Mouse (Mus musculus): ENCODE data around the gene D730048I06Rik. TPM values are rescaled to one million over a fixed set of nuclear protein-coding genes. Genes with fewer than 3 reads are reported as not detected.
"Not testable (repeated sequence)": the region's sequence is repeated elsewhere in the genome, so short reads cannot be mapped to it uniquely, and the experiment has no call there.

D730048I06Rik gene
- not detected for total RNA-seq (2021)
- long read RNA-seq, experiment 1, result 0 reads
- long read RNA-seq, experiment 2, result 0 reads

DNA sequence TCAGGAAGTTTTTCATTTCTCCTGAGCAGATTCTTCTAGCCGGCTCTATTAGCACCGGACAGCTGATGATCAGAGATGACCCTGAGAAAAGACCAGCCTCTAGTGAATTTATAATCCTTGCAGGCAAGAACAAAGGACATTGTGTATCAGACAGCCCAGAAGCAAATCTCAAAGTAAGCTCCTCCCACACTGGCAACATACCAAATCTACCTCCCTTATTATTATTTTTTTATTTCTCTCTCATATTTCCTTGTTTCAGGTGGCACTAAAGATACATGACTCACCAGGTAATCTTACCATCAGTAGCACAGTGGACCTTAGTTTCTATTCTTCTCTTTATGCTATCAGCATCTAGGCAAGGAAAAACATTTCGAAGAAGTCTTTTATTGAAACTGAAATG, at the start of gene D730048I06Rik, which contains the start of gene Gm27235:
TSS of gene D730048I06Rik (minus strand) at position 112 of the 400 bp plus-strand sequence.
TSS of gene Gm27235 (minus strand) at position 101 of the 400 bp plus-strand sequence.
- no peak for DNase-seq (ENCODE audit: low spot score in 2 of 2)
- intact Hi-C loops (cut with DNase I), result no loop called here

DNA sequence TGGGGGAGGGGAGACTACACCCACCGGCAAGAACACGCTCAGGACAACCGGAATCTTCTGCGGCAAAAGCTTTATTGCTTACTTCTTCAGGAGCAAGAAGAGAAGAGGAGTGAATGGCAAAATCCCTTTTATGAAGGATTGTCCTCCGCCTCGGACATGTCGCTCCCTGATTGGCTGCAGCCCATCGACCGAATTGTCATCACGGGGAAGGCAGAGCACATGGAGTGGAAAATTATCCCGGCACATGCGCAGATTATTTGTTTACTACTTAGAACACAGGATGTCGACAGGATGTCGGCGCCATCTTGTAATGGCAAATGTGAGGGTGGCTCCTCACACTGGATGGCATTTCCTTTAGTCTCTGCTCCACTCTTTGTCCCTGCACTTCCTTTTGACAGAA, 28.0 kb upstream of the D730048I06Rik start:
- intact Hi-C loops (cut with DNase I); DNase-seq (ENCODE audit: low spot score in 2 of 2): not testable (repeated sequence)

DNA sequence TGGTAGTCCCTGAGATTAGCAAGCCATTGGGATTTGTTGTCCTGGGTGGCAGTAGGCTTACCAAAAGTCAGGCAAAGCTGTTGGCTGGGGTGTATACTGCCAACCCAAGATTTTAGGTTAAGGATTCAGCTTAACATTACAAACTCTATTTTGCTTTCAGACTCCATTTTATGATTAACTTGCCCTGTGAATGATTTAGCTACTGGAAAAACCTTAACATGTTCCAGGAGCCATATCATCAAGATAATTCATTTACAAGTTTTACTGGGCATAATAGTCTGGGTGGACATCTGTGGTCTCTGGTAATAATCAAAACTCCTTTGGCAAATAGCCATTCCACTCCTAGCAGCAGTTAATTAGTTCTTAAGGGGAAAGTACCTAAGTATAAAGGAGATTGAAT, 8.2 kb upstream of the D730048I06Rik start:
- intact Hi-C loops (cut with DNase I), result no loop called here
- no peak for DNase-seq (ENCODE audit: low spot score in 2 of 2)

DNA sequence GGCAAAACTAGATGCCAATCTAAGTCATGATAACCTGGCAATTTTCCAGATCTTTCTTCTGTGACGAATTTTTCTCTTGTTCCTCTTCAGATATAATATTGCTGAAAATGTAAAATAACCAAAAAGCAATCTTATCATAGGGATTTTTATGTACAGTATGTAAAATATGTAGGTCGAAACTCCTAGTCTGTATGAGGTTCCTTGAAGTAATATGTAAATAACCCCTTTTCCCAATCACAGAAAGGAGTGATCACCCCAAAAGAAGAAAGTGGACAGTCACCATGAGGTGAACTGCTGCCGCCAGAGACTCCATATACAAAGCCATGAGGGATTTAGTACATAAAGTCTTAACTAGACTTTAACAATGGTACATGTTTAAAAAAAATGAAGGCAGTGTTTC, 11.9 kb downstream of the D730048I06Rik start, which contains the start of gene Gm17727:
TSS of gene Gm17727 (minus strand) at position 101 of the 400 bp plus-strand sequence.
- no peak for DNase-seq (ENCODE audit: low spot score in 2 of 2)
- intact Hi-C loops (cut with DNase I), result no loop called here

DNA sequence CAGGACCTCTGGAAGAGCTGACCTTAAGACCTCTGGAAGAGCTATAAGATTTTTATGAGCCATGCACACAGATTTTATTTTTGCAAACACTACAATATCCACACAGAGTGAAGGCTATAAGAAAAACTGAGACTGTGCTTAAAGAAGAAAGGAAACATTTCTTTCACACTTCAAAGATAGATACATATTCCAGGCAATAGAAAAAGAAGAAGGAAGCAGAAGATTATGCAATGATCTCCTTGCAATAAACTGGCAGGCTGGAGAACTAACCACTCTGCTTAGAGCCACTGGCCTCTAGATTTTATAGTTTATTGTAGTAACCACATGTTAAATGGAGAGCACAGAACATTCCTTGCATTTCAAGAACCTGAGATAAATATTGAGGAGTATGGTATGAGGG, 33.1 kb downstream of the D730048I06Rik start:
- no peak for DNase-seq (ENCODE audit: low spot score in 2 of 2)
- intact Hi-C loops (cut with DNase I), result no loop called here

GRCm38 (mm10) chr9:35740749-35741148, 49.2 kb downstream of the D730048I06Rik start, which contains the start of gene Gm17677:
Gm17677 (plus strand) TSS chr9:35741049.
- DNase-seq (ENCODE audit: low spot score in 2 of 2), result no peak
- intact Hi-C loops (cut with DNase I), result no loop called here

Other genes starting within 250 kb of the D730048I06Rik start
- 10 to 100 TPM; 13.6 to 14.3 TPM for gene Ddx25, start 231.6 kb downstream of the D730048I06Rik start, total RNA-seq (2021)
- gene Pus3, start 231.5 kb downstream of the D730048I06Rik start, total RNA-seq (2021), result 10 to 100 TPM; 10.6 to 11.1 TPM
- under 1 TPM; 0.59 to 0.64 TPM for gene Pate2, start 219.8 kb downstream of the D730048I06Rik start, total RNA-seq (2021)
- gene Hyls1, start 219.7 kb downstream of the D730048I06Rik start, total RNA-seq (2021), result 1 to 10 TPM; 7.3 to 8.8 TPM
- not detected for gene Pate4, start 178.2 kb downstream of the D730048I06Rik start, total RNA-seq (2021)
- gene Pate3, start 141.9 kb downstream of the D730048I06Rik start, total RNA-seq (2021), result not detected
- gene Pate1, start 102.7 kb downstream of the D730048I06Rik start, total RNA-seq (2021), result not detected
- gene Gm17677, start 49.1 kb downstream of the D730048I06Rik start, total RNA-seq (2021), result not detected
- not detected for gene Gm17727, start 12.0 kb downstream of the D730048I06Rik start, total RNA-seq (2021)
- not detected for gene Gm27235, start within 50 bp of the D730048I06Rik start, total RNA-seq (2021)
- gene 9230110F15Rik, start 54.0 kb upstream of the D730048I06Rik start, total RNA-seq (2021), result not detected
- gene 9230113P08Rik, start 118.3 kb upstream of the D730048I06Rik start, total RNA-seq (2021), result not detected

Measured in left cerebral cortex, postnatal 14 days (tissue).